13 mouse cellular contexts compared by ENCODE assay signal in the genomic region with DNA sequence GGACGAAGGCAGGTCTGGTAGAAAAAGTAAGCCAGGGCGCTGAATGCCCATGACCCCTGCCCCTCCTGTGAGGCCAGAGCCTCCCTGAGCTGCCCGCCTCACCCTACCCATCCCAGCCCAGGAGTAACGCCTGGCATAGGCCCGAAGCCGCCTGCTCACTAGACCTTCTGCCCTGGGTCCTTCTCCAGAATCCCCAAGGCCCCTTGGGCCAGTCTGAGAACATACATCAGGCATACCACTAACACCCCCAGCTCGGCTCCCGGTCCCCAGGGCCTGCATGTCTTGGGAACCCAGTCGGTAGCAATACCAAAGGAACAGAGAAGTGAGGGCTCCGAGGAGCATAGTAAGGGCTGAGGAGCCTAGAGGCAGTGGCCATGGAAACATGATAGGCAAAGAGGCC. TPM values are rescaled to one million over a fixed set of nuclear protein-coding genes. Genes with fewer than 3 reads are reported as not detected.
A peak's percentile ranks its signal among the peaks of the same experiment; 100 is the strongest.
DNase-seq lines count a peak whose midpoint lies in the region; ATAC-seq and TF ChIP-seq lines count a peak whose summit lies in the region.
"Had no signal": no experiment of that assay in that cellular context is flagged by ENCODE, and none has a peak within 500 bp of the region (broad histone marks: within the 10 kb centered on the region; RNA-seq: fewer than 3 reads in every experiment).

No protein-coding gene starts in this region.

- TF ChIP-seq CTCF in forebrain, postnatal 0 days (IDR thresholded peaks at IDR 0.05; ENCODE audit: low read depth): no peak

- peak overlapping the region; percentile 96 for H3K4me2 ChIP-seq in forebrain, postnatal 0 days (ENCODE audit: low read depth)
- H3K4me2 ChIP-seq in midbrain, embryonic 12.5 days (replicated peaks): peak overlapping the region; percentile 98

- 80% methylated on average over 10 of the region's 10 CpGs for WGBS in forebrain, postnatal 0 days
- WGBS in midbrain, embryonic 12.5 days: 75% methylated on average over 9 of the region's 10 CpGs

- H3K27ac ChIP-seq in forebrain, postnatal 0 days (ENCODE audit: low read depth, low read length): peak overlapping the region; percentile 93
- H3K27ac ChIP-seq in midbrain, embryonic 12.5 days (replicated peaks): peak overlapping the region; percentile 87
- H3K27ac ChIP-seq: liver, embryonic 12.5 days had no signal

- H3K4me1 ChIP-seq in forebrain, postnatal 0 days (ENCODE audit: insufficient read depth): peaks cover 12% of the 10 kb centered on the region
- H3K4me1 ChIP-seq in midbrain, embryonic 12.5 days: peaks cover 34% of the 10 kb centered on the region

- no peaks in the 10 kb centered on the region for H3K9me3 ChIP-seq in forebrain, postnatal 0 days (ENCODE audit: low read length)
- H3K9me3 ChIP-seq in midbrain, embryonic 12.5 days: no peaks in the 10 kb centered on the region
- H3K9me3 ChIP-seq: heart, embryonic 10.5 days; liver, embryonic 12.5 days had no signal

- peak overlapping the region; percentile 65 for H3K4me3 ChIP-seq in forebrain, postnatal 0 days (ENCODE audit: low read depth, low read length)
- peak overlapping the region; percentile 51 for H3K4me3 ChIP-seq in midbrain, embryonic 12.5 days

- peak; percentile 45 for DNase-seq in cerebellum, adult 8-10 months
- no peak for DNase-seq in cerebellum, adult 11 months
- peak; percentile 60 for DNase-seq in cerebellum, adult 9-10 months
- DNase-seq in forebrain, postnatal 0 days: no peak
- no peak for DNase-seq in urinary bladder, postnatal 4 days (ENCODE audit: low spot score in 2 of 2)
- DNase-seq in frontal cortex, postnatal 14 days (ENCODE audit: low spot score in 2 of 2): no peak
- DNase-seq: kidney, postnatal 10 days; thymus, postnatal 25 days had no signal

- no peak for ATAC-seq in forebrain, postnatal 0 days
- no peak for ATAC-seq in midbrain, embryonic 12.5 days (ENCODE audit: low FRiP score, low read depth)
- no peak for ATAC-seq in megakaryocyte progenitor cell, adult 5-6 weeks (replicated peaks; ENCODE audit: poor library complexity)

- H3K9ac ChIP-seq in forebrain, postnatal 0 days: peak overlapping the region; percentile 84
- H3K9ac ChIP-seq in midbrain, embryonic 12.5 days (replicated peaks): peak overlapping the region; percentile 68

- peaks cover 27% of the 10 kb centered on the region for H3K36me3 ChIP-seq in forebrain, postnatal 0 days (ENCODE audit: insufficient read depth)
- peaks cover 15% of the 10 kb centered on the region; the same call in 1 of the 2 replicates for H3K36me3 ChIP-seq in midbrain, embryonic 12.5 days

- H3K27me3 ChIP-seq in forebrain, postnatal 0 days (ENCODE audit: insufficient read depth, low read length): no peaks in the 10 kb centered on the region
- H3K27me3 ChIP-seq in midbrain, embryonic 12.5 days: peaks cover 43% of the 10 kb centered on the region

RNA-seq across cellular contexts. Expression of gene Asphd1, which starts 0.8 kb away (rescaled TPM):
- 14.3 and 37.2 TPM in 2 replicates for total RNA-seq in forebrain, postnatal 0 days (2014; rRNA removed)
- 10.3 and 13.6 TPM in 2 replicates for polyA plus RNA-seq in forebrain, postnatal 0 days (2015; fragmentation: Nextera tagmentation; extraction: Ambion mirVana)
- polyA plus RNA-seq in midbrain, embryonic 12.5 days (2016; fragmentation: Nextera tagmentation; extraction: Ambion mirVana): 1.6 and 2.7 TPM in 2 replicates
- total RNA-seq in megakaryocyte progenitor cell, adult 5-6 weeks (2015): not detected in 2 replicates
- not detected in 2 replicates for total RNA-seq in megakaryocyte progenitor cell, adult 5-6 weeks (2017)
- total RNA-seq: hematopoietic stem cell, adult 5-6 weeks had no signal
- polyA plus RNA-seq: heart, embryonic 10.5 days; liver, embryonic 12.5 days had no signal

RNA-seq across cellular contexts. Expression of gene Sez6l2, which starts 1.7 kb away (rescaled TPM):
- total RNA-seq in forebrain, postnatal 0 days (2014; rRNA removed): 104 and 160 TPM in 2 replicates
- polyA plus RNA-seq in forebrain, postnatal 0 days (2015; fragmentation: Nextera tagmentation; extraction: Ambion mirVana): 38.3 and 45.3 TPM in 2 replicates
- polyA plus RNA-seq in midbrain, embryonic 12.5 days (2016; fragmentation: Nextera tagmentation; extraction: Ambion mirVana): 13.8 and 16.9 TPM in 2 replicates
- 0.46 and 1.6 TPM in 2 replicates for total RNA-seq in megakaryocyte progenitor cell, adult 5-6 weeks (2015)
- 0.34 and 0.37 TPM in 2 replicates for total RNA-seq in megakaryocyte progenitor cell, adult 5-6 weeks (2017)

RNA-seq across cellular contexts. Expression of gene Kctd13, which starts 19.9 kb away (rescaled TPM):
- total RNA-seq in forebrain, postnatal 0 days (2014; rRNA removed): 140 and 142 TPM in 2 replicates
- polyA plus RNA-seq in forebrain, postnatal 0 days (2015; fragmentation: Nextera tagmentation; extraction: Ambion mirVana): 218 and 222 TPM in 2 replicates
- 50.5 and 53.7 TPM in 2 replicates for polyA plus RNA-seq in midbrain, embryonic 12.5 days (2016; fragmentation: Nextera tagmentation; extraction: Ambion mirVana)
- 6.6 and 11.5 TPM in 2 replicates for total RNA-seq in megakaryocyte progenitor cell, adult 5-6 weeks (2015)
- total RNA-seq in megakaryocyte progenitor cell, adult 5-6 weeks (2017): 8.9 and 13.2 TPM in 2 replicates

RNA-seq across cellular contexts. Expression of gene Tmem219, which starts 25.9 kb away (rescaled TPM):
- total RNA-seq in forebrain, postnatal 0 days (2014; rRNA removed): 22.8 and 23.8 TPM in 2 replicates
- polyA plus RNA-seq in forebrain, postnatal 0 days (2015; fragmentation: Nextera tagmentation; extraction: Ambion mirVana): 44.7 and 45.4 TPM in 2 replicates
- polyA plus RNA-seq in midbrain, embryonic 12.5 days (2016; fragmentation: Nextera tagmentation; extraction: Ambion mirVana): 32.7 and 36.5 TPM in 2 replicates
- total RNA-seq in megakaryocyte progenitor cell, adult 5-6 weeks (2015): 19.1 and 28.8 TPM in 2 replicates
- total RNA-seq in megakaryocyte progenitor cell, adult 5-6 weeks (2017): 19.8 and 36.4 TPM in 2 replicates

RNA-seq across cellular contexts. Expression of gene Cdipt, which starts 27.1 kb away (rescaled TPM):
- total RNA-seq in forebrain, postnatal 0 days (2014; rRNA removed): 120 and 158 TPM in 2 replicates
- polyA plus RNA-seq in forebrain, postnatal 0 days (2015; fragmentation: Nextera tagmentation; extraction: Ambion mirVana): 134 and 137 TPM in 2 replicates
- 81.1 and 87.2 TPM in 2 replicates for polyA plus RNA-seq in midbrain, embryonic 12.5 days (2016; fragmentation: Nextera tagmentation; extraction: Ambion mirVana)
- total RNA-seq in megakaryocyte progenitor cell, adult 5-6 weeks (2015): 41.2 and 42.3 TPM in 2 replicates
- 50.1 and 54.7 TPM in 2 replicates for total RNA-seq in megakaryocyte progenitor cell, adult 5-6 weeks (2017)

Comparison
In these comparisons a context has a peak if more than half of its experiments do, and no peak if none do; other contexts are left out.
1. DNase-seq: peak in cerebellum, adult 8-10 months (single experiment) and cerebellum, adult 9-10 months (single experiment); none in cerebellum, adult 11 months (single experiment), forebrain, postnatal 0 days (single experiment), urinary bladder, postnatal 4 days (0 of 2) and frontal cortex, postnatal 14 days (0 of 2).
2. RNA of gene Asphd1, which starts 0.8 kb away (total RNA-seq): 14.3 to 37.2 TPM in forebrain, postnatal 0 days; not detected in megakaryocyte progenitor cell, adult 5-6 weeks; every median in the first group is over 10 times any median in the second.
3. RNA of gene Sez6l2, which starts 1.7 kb away (total RNA-seq): 104 to 160 TPM in forebrain, postnatal 0 days; 0.34 to 1.6 TPM in megakaryocyte progenitor cell, adult 5-6 weeks; every median in the first group is over 10 times any median in the second.